Mouse (Mus musculus) liver, embryonic 14.5 days (tissue): Measurements from ENCODE around the gene Hoxa3.

Source experiments
- CTCF ChIP-seq: IDR thresholded peaks from 2 replicates; pipeline ENCODE4 v1.5.1; 2016; ENCODE audit warnings: antibody characterized with exemption, low read depth, control low read depth
- EP300 ChIP-seq: IDR thresholded peaks from 2 replicates; pipeline ENCODE4 v1.6.1; 2016; ENCODE audit warnings: antibody characterized with exemption, low read depth

- TF ChIP-seq CTCF (no peak), EP300 (no peak)
These were observed 22.1 kb upstream of the Hoxa3 start for GRCm38 (mm10) chr6:52235267-52235666.
